Mouse (Mus musculus) lung, postnatal 4 days (tissue): ENCODE results near the gene Vps45.

Experiments
- DNase-seq, 2 experiments: peaks; one replicate each; pipeline ENCODE4 v3.0.0; 2021

Vps45 gene

DNA sequence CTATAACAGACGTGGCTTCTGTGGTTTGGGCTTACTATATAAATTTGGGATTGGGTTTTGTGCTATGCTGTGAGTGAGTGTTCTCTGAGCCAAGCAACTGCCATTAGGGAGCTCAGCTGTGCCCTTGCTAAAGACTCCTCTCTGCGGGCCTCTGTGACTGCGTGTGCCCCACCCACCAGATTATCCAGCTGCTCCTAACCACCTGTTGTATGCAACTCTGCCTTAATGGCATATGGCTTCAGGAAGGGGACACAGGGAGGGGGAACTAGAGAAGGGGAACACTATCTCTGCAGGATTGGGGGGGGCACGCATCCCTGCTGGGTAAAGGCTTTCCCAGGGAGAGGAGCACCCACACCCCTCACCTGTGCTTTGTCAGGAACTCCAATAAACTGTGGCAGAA is 25.2 kb downstream of the Vps45 start:
- DNase-seq = no peak

DNA sequence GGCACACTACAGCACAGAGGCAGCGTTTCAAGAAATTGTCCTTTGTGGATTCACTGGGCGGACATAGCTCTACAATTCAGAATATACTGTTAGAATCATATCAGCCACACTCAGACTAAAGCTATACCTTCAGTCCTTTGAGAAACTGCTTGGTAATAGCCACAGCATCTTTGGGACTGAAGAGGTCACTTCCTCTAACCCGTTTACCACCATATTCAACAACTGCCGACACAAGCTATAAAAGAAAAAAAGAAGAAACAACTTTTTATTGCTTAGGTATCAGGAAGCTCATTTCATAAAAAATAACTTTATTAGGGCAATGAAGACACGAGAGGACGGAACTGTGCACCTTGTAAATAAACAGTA is 25.6 kb downstream of the Vps45 start:
- no peak for DNase-seq

DNA sequence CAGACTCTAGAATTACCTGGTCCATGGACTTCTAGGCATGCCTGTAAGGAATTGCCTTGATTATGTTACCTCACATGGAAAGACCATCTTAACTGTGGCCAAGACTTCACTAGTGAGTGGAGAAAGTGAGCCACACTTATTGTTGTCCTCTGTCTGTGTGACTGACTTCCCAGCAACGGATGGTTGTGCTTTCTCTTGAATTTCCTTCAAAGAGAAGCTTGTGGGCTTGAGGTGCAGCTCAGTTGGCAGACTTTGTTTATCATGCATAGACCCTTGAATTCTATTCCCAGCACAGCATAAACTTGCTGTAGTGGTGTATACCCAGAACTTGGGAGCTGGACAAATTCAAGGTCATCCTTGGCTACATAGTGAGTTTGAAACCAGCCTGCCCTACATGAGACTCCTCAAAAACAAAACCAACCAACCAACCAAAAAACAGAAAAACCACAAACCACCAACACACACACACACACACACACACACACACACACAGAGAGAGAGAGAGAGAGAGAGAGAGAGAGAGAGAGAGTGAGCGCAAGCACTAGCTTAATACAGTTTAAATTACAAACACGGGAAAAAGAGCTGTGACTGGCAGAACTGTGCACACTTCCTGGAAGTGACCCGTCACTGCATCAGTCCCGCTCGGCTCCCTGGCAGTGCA is 26.1 kb downstream of the Vps45 start:
- no peak for DNase-seq

DNA sequence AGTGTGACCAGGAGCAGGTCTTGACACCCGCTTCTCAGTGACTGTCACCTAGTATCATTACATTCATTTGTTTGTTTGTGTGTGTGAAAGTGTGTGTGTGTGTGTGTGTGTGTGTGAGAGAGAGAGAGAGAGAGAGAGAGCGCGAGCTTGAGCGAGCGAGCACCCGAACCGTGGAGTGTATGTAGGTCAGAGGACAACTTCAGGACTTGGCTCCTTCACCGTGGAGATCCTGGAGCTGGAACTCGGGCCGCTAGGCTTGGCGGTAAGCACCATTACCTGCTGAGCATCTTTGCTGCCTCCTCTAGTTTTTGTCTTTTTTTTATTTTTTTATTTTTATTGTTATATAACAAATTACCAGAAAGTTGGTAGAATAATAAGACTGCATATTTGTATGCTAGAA is 28.5 kb downstream of the Vps45 start:
- DNase-seq = no peak

DNA sequence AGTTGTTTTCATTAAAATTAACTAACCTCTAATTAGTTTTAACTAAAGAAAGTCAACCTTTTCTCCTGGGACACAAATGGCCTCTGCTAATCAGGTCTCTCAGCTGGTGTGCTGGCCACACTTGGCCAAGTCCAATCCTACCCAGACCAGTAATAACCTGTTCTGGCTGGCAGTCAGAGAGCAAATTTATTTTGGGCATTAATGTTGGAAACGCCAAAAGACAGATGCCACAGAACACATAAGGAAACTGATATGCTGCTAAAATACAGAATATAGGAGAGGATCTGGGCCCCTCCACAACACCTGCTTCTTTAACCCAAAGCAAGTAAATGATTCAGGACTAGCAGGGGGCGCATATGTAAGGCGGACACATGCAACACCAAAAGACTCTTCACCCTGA is 28.9 kb downstream of the Vps45 start:
- DNase-seq = no peak

DNA sequence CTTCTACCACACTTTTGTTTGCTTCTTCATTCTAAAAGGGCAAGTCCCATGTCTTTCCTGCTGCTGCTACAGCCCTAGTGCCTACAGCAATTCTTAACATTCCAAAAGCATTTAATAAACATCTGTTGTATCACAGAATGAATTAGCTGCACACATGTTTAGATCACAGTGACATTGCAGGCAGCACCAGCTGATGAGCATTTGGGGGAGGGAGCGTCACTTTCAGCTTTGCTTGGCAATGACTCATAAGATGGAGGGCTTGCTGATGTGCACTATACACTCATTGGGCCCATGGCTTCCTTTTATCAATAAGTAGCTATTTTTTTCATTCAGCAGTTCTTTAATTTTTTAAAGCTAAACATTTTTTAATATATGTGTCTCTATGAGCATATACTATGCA is 30.4 kb downstream of the Vps45 start:
- peak in 1 of 2 experiments; percentile 38 for DNase-seq

DNA sequence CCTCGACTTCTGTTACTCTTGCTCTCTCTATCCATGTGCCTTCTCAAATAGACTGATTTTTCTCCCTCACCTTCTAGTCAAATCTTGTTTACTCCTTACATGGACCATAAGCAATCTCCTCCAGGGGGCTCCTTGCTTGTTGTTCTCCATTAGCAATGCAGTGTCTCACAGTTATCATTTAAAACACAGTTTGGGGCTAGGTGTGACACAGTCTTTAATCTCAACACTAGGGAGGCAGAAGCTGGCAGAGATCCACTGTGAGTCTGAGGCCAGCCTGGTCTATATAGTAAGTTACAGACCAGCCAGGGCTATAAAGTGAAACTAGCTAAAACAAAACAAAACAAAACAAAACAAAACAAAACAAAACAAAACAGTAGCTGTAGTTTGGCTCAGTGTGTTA is 31.1 kb downstream of the Vps45 start:
- no peak for DNase-seq

DNA sequence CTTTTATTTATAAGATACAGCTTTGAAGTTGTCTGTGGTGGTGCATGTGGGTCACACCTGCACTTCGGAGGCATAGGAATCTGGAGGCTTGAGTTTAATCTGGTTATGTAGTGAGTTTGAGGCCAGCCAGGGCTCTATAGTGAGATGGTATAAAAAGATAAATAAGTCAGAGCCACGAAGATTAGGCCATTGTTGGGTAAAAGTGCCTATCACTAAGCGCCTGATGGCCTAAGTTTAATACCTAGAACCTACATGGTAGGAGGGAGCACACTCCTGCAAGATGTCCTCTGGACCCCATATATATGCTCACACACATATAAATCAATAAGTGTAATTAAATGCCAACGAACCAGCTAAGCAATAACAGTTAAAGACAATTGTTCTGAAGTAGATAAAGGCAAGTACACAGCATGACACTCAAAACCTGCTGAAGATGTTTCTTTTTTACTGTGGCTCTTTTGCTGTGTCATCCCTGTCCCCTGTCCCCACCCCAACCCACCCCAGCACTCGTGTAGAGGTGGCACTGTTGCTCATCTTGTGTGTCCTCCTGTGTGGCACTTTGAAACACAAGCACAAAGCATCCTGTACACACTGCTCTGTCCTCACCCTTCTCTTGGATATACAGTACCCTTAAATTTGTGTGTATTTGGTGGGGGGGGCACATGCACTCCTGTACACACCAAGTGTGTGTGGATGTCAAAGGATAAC is 36.7 kb downstream of the Vps45 start:
- no peak for DNase-seq

DNA sequence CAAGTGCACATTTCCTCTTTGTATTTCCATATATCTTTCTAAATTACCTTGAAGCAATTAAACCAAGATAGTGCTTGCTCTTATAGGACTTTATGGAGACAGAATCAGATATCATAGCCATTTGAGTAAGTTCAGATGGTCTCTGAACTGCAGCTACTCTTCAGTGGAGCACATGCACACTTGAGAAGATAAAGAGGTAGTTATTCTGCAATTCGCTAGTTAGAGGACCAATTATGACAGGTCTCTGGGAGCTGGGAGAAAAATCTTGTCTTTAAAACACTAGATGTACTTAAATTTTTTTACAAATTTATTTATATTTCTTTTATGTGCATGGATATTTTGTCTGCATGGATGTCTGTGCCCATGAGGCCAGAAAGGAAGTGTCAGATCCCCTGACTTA is 37.5 kb downstream of the Vps45 start:
- no peak for DNase-seq

DNA sequence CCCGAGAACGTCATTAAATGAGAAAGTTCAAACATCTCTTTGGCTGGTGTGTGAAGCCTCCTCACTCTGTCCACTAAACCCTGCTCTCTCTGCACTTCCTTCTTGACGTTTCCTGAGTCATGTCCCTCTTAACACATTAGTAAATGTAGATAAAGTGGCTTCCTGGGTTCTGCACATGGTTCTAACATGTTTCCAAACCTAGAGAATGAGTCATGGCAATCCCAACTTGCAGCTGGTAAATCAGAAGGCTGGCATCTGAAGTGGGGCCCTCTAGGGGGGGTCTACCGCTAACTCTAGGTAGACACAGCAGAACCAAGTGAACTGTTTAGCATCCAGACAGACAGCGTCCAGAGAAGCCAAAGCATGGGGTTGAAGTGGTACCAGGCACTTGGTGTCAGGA is 40.8 kb downstream of the Vps45 start:
- DNase-seq = no peak

DNA sequence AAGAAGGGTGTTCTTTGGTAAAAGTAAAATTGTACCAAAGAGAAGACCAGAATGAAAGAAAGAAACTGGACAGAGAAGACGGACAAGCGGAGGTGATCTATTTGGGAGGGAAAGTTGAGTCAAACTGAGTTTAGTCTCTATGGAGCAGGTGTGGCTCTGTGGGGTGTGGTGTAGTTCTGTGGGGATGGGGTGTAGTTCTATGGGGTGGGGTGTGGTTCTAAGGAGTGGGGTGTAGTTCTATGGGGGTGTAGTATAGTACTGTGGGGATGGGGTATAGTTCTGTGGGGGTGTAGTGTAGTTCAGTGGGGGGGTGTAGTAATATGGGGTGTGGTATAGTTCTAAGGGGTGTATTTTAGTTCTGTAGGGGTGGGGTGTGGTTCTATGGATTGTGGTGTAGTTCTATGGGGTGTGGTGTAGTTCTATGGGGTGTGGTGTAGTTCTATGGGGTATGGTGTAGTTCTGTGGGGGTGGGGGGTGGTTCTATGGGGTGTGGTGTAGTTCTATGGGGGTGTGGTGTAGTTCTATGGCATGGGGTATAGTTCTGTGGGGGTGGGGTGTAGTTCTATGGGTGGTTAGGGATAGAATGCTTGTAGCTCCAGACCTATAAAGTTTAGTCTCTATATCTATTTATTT is 41.9 kb downstream of the Vps45 start:
- no peak for DNase-seq

DNA sequence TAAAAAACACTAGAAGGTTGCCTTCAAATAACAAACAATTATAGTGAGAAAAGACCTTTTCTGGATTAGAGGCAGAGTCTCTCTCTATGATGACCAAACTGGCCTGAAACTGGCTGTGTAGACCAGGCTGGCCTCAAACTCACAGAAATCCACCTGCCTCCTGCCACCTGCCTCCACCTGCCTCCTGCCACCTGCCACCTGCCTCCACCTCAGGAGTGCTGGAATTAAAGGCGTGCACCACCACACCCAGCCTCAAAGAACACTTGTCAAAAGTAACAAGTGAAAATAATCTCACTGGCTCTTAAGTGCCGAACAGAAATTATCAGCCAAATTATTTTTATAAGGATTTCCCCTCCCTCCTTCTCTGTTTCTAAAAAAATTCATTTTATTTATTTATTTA is 42.6 kb downstream of the Vps45 start:
- DNase-seq = no peak

DNA sequence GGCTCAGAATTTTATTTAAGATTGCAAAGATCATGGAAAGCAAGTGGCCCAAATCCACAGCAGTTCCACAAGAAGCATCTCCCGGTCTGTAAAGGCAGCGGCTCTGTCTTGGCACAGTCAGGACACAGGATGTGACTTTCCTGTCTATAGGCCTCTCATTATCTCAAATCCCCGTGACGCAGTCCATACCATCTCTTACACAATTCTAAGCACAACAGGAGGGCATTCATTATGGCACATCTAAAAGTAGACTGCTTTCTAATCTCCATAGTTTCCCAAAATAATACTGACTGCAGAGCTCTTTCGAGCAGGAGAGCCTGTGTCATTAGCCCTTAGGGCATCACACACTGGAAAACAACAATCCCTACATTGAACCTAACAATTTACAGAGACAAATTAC is 45.5 kb downstream of the Vps45 start:
- DNase-seq = no peak

DNA sequence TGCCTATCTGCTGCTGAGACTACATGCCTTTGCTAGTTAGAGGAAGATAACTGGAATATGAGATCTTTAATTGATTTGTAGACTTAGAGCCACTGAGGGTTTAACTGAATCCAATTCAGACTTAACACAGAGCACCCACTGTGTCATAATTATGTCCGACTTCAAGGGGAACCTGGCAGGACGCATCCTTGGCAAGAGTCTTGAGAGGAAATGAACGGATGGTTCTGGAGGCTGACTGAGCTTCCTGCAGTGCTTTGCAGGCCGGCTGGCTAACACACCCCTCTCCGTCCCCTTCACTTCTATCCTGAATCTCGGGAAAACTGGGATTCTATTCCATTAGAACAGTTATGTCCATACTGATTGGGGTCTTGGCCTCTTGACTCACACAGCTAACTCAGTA is 49.8 kb downstream of the Vps45 start:
- no peak for DNase-seq

DNA sequence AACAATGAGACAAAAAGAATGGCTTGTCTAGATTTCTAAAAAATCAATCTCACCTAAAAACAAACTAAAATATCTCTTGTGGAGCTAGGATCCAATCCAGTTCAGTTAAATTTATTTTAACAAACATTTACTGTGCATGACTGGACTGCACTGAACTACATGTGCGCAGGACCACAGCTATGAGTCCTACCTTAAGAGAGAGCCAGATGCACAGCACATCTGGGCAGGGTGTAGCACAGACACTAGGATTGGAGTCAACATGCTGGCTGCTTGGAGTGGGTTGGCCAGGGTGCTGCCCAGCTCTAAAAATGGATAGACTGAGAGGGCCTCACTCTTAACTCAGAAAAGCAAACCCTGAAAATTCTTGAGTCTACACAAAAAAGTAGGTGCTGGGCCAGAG is 56.7 kb downstream of the Vps45 start:
- no peak for DNase-seq

DNA sequence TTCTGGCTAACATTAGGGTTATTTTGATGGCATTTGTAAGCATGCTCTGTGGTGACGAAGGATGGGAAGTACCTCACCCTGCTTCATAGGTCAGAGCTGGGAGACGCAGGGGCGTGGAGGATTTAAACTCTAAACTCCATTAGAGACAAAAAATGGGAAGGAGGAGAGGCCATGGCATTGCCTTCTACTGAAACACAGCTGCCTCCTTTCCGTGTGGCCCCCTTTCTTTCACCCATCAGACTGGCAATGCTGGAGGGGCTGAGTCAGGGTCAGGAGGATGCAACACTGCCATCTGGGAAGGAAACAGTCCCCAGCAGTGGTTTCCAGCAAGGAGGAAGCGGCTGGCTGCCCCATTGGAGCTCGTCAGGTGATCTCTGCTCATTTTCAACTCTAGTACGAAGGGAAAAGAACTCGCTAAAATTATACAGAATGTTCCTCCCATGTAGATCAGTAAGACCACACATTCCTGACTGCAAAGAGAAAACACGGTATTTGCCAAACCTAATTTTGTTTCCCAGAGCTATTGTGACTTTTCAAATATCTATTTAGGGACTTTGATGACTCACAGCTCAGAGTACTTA is 57.3 kb downstream of the Vps45 start:
- DNase-seq = no peak

DNA sequence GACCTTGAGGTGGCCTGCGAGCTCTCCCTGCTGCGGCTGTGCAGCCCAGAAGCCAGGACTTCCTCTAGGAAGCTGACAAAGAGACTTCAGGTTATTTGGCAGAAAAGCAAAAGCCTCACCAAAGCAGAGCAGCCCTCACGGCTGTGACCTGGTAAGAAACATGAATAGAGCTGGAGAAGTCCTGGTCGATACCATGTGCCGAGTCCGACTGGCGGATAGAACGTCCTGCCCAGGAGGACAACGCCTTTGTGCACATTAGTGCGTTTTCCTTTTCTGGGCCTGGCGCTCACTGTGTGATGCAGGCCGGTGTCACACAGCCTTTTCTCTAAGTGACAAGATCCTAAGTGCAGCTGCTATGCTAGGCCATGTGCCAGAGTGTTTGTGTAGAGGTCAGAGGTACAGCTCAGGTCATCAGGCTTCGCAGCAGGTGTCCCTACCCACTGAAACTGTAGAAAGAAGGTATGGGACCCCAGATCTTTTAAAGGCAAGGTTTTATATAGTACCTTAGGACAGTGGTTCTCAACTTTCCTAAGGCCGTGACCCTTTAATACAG is 58.1 kb downstream of the Vps45 start:
- peak in 1 of 2 experiments; percentile 24 for DNase-seq

DNA sequence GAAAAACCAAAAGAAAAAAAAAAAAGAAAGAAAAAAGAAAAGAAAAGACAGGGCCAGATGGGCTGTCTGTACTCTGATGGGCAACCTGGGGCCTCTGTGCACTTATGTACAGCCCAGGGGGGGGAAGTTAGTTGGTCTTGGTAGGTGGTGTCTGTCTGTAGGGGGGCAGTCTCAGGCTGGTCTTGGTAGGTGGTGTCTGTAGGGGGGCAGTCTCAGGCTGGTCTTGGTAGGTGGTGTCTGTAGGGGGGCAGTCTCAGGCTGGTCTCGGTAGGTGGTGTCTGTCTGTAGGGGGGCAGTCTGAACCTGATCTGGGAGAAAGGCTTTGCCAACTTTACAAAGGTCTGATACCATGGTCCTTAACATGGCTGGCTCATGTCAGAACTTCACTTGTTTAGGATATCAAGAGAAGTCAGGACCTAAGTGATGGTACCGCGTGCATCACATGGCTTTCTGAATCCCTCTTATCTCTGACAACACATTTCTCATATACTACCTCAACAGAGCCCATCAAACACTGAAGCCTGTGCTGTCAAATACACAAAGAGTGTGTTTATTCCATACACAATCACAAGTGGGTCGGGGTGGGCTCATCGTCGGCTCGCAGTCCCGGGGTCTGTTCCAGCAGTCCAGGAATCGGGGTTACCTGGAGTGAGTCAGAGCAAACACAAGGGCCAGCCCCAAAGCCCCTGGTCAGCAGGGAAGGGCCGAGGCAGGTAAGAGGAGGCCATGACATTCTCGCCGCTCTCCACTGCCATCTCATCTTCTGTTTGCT is 58.8 kb downstream of the Vps45 start:
- DNase-seq = no peak

DNA sequence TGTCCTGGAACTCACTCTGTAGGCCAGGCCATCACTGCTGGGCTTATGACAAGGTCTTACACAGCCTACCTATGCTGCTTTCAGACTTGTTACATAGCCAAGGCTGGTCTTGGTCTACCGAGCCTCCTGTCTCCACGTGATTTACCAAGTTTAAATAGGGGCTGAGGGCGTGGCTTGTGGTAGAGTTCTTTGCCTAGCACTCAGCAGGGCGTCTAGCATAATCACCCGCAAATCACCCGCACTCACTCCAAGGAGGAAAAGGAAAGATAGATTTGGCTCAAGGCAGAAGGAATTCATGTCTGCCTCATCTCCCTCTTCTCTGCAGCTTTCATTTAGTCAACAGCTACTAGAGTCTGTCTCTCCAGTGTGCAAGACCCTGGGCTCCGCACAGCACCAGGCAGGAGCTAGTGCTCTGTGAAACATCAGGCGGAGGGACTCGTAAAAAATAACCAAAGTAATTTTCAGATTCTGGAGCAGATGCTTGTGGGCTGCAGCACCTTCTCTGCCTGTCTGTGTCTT is 61.0 kb downstream of the Vps45 start:
- peak; percentile 25 to 28 for DNase-seq

DNA sequence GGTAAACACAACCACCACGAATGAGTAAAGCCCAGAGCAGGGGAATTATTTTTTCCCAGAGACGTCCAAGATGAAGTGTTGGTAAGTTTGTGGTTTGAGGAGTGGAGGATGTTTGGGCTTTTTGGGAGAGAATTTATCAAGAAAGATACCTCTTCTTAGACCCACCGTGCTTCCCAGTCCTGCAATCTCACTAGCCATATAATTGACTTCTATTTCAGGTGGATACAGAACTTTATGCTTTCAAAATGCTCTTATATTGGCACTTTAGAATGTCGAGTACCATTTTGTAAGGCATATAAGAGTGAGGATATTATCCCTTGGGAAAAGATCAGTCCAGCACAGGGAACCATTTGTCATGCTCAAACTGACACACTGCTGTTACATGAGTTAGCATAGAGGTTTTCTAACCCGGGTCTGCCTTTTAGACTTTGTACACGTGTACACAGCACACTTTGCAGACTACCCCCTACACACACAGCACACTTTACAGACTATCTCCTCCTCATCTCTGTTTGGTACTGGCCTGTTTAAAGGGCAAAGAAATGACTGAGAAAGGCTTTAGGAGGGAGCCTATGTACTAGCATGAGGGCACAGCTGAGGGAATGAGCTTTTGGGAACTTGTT is 61.7 kb downstream of the Vps45 start:
- no peak for DNase-seq

DNA sequence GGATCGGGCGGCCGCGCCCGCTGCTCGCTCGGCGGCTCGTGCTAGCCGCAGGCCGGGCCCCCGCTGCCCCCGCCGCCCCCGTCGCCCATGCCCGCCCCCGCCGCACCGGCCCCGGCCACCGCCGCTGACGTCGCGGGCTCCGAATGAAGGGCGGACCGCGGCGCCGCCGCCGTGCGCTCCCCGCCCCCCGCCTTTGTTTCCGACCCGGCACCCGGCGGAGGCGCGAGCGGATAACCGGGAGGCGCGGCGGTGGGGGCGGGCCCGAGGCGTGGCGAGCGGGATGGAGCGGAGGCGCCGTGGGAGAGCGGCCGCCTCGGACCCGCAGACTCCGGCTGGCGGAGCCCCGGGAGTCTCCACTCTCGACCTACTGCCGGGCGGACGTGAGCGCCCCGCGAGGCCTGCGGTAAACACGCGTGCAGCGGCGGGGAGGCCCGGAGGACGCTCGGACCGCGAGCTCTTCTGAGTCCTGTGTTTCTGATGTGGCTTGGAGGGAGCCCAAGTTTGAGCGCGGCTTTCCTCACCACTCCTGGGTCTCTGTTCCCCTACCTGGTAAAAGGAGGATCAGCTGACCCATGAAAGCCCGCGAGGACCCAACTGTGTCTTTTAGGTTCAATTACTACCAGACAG is 62.4 kb downstream of the Vps45 start, which contains the start of gene Plekho1:
Gene Plekho1, minus strand, starts transcription at position 200 of the 627 bp plus-strand sequence.
- peak; percentile 77 to 83 for DNase-seq
